Mouse (Mus musculus) sigmoid colon, adult 10 weeks (tissue): ENCODE results near the gene AL607142.1. TPM values are rescaled to one million over a fixed set of nuclear protein-coding genes. Genes with fewer than 3 reads are reported as not detected.

Experiments used
- polyA plus RNA-seq: library from polyadenylated mRNA; stranded (reverse); fragments of 350-450 nt; fragmentation: Illumina TruSeq; extraction: RNeasy Lipid Tissue Mini Kit (QIAGEN cat#74804); gene quantifications from one replicate; pipeline ENCODE4 v1.2.3, GENCODE M21; 2014; ENCODE audit warnings: low read depth, low replicate concordance

Gene AL607142.1
- polyA plus RNA-seq: not detected

DNA sequence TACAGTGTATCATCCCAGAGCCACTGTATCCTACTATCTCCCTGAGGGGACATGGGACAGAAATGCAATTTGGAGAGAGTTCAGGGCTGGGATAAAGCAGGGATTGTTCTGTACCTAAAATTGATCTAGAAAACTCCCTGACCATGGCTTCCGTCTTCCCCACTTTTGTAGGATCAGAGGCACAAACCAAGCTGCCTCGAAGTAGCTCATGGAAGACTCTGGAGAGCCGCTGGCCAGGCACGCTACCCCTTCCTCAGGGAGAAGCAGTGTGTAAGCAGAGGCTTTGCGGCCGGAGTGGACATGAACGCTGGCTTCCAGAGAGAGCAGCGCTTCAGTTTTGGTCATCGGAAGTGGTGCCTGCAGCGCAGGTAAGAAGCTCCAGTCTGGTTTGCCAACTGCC is at the start of gene AL607142.1:
AL607142.1 (plus strand) TSS at position 301 of the 400 bp plus-strand sequence.

Other genes with a start within 250 kb of the AL607142.1 start
- 2.9 TPM for gene Edn2, start 96.2 kb downstream of the AL607142.1 start, polyA plus RNA-seq
- gene Foxo6, start 222.4 kb downstream of the AL607142.1 start, polyA plus RNA-seq: not detected